Mouse (Mus musculus) 3T3-L1 (cell line): ENCODE results near the gene Osbpl3.

Experiments
- DNase-seq: peaks from one replicate; pipeline ENCODE4 v3.0.0-alpha.2; 2015; ENCODE audit warnings: low read depth, low spot score

Osbpl3 gene

DNA sequence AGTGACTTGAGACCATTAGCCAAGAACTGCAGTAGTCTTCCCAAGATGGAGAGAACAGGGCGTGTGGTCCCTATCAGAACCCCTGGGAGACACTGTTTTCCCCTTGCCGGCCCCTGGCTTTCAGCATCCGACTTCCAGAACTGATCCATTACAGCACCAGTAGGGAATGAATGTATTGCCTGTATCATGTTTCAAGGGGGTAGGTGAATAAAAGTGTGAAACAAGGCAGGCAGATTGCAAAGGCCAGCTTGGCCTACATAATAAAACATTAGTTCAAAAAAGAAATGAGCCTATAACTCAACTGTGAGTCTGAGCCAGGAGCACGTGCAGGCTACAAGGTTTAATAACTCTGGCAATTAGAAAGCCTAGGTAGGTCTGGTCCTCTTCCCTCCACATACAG lies 52.5 kb downstream of the Osbpl3 start:
- no peak for DNase-seq

GRCm38 (mm10) chr6:50402872-50403271 lies 53.1 kb downstream of the Osbpl3 start:
- DNase-seq = no peak

GRCm38 (mm10) chr6:50400234-50400633 lies 55.8 kb downstream of the Osbpl3 start:
- DNase-seq = no peak

DNA sequence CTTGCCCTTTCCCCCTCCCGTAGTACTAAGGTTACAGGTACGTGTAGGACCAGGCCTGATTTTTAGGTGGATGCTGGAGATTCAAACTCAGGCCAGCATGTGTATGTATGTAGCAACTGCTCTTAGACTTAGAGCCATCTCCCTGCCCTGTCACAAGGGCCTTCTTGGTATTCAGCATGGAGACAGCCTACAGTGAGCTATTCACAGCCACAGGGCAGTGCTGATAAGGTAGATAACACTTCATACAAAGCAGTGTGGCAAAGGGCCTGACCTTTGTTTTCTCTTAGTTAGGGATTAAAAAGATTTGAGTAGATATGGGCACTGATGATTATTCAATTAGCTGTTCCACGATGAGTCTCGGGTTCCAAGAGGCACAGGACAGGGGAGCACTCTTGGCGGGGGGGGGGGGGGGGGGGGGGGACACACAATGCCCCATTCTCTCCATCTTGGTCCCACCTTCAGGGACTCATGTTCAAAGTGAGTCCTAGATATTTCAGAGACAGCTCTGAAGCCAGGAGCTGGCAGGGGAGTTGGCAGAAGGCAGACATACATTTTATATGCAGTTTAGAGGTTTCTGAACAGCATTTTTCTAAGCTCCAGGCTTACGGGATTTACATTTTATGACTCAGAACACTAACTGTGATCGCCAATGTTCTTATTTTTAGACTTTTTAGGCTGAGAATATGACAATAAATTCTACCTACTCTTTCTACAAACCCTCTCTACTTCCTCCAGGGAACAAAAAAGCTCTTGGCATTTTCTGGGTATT lies 56.4 kb downstream of the Osbpl3 start:
- DNase-seq = no peak

- no peak for DNase-seq
These were observed 57.7 kb downstream of the Osbpl3 start for GRCm38 (mm10) chr6:50398324-50398723.

DNA sequence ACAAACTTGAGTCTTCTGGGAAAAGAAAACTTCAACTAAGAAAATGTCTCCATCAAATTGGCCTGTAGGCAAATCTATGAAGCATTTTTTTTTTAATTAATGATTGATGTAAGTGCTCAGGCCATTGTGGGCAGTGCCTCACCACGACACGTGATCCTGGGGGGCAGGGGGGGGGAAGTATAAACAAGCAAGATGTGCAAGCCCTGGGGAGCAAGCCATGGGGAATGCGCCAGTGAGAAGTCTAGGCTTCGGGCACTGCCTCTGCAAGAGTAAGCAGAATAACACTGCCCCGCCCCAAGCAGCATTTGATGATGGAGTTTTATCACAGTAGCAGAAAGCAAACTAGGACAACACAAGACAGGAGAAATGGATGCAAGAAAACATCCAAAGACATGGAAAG lies 58.9 kb downstream of the Osbpl3 start:
- peak; percentile 47 for DNase-seq

DNA sequence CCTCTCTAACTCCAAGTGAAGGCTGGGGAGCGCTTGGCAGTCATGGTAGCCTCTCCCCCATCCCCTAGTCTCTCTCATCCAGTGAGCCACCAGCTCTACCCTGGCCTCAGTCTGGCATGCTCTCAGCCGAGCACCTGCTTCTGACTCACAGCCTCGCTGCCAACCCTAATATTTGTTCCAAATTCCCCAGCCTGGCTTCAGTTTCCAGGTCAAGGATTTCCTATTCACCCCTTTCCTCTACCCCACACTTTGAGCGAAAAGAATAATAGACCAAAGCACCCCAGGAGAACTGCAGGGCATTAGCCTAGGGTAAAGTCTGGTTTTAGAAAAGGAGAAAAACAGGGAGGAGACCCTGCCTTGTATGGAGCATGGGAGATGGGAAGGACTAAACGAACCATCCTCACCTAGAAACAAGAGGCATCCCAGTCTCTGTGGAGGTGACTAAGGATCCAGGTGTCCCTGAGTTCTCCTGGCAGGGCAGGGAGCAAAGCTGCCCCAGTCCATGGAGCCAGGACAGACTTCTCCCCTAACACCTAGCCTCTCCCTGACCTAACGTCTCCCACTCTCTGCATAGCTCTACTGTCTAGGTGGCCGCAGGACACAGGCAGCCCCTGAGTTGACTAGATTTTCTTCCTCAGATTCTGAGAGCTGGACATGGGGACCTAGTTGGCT lies 60.2 kb downstream of the Osbpl3 start:
- DNase-seq = peak; percentile 57

DNA sequence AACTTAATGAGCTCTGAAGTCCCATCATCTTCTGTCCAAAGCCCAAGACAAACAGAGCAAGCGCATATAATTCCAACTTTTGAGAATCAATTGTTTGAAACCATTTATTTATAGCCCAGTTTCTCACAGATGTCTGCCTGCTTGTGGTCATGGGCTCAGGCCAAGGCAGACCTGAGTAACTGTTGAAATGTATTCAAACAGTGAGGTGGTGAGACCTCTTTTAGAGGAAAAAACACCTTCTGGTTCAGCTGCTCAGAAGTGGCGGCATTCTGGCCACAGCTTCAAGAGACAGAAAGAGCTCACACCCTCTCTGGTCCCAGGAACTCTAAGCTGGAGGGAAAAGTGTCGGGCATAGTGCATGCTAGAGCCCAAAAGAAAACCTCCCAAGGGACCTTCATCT lies 61.6 kb downstream of the Osbpl3 start:
- no peak for DNase-seq

GRCm38 (mm10) chr6:50393960-50394359 lies 62.0 kb downstream of the Osbpl3 start:
- no peak for DNase-seq

GRCm38 (mm10) chr6:50391951-50392350 lies 64.0 kb downstream of the Osbpl3 start:
- DNase-seq = no peak

GRCm38 (mm10) chr6:50390313-50390712 lies 65.7 kb downstream of the Osbpl3 start:
- peak; percentile 97 for DNase-seq

DNA sequence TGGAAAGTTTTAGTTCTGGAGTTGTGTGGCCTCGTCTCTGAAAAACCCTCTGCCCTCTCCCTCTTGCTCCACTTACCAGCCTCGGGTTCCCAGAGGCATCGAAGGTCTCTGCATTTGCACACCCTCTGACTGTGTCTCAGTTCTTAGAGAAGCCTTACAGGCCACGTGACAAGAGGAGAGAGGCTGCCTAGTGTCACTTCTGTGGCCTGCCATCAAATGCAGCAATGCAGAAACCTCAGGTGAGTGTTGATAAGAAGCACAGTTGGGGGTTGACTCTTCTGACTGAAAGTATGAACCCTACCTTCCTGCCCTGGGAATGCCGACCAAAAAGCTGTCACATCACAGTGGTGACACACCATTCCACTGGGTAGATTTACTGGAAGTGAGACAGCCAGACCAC lies 68.4 kb downstream of the Osbpl3 start:
- no peak for DNase-seq

GRCm38 (mm10) chr6:50386497-50386896 lies 69.5 kb downstream of the Osbpl3 start:
- DNase-seq = peak; percentile 61

DNA sequence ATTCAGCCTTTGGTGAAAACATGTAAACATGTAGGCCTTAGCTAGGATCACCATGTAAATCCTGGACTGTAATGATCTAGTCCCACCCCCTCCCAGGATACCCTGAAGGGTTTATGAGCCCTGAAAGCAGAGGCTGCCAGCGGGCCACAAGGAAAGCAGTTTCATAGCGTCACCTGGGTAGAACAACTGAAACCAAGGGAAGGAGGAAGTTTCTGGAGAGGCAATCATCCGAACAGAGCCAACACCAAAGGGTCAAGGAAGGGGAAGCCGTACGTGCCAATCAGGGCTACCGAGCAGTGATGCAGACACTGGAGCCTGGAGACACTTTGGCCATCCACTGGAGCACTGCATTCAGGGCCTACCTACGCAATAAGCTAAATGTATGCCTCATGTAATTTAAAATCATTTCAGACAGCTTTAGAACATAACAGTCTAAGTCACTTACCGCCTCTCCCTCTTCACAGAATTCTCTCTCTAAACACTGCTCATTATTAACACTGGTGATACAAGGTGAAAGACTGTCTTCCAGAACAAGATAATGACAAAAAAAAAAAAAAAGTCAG lies 70.5 kb downstream of the Osbpl3 start:
- DNase-seq = no peak

DNA sequence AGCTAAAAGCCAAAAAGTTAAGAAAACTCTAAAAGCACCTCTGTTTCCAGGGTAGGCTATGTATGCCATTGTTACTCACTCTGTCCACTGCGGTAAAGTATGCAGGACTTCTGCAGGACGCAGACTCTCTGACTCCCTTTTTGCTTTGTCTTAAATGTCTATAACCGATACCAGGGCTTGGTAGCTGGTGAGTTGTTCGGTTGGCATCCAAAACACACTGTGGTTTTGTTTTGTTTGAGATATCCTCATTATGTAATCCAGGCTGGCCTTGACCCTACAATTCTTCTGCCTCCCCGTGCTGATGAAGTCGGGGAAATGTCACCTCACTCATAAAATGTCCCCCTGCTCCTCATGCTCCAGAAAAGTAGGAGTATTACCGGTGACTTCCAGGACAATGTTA lies 73.3 kb downstream of the Osbpl3 start:
- DNase-seq = peak; percentile 85

GRCm38 (mm10) chr6:50382196-50382595 lies 73.8 kb downstream of the Osbpl3 start:
- peak; percentile 55 for DNase-seq

- DNase-seq = peak; percentile 72
These were observed 74.4 kb downstream of the Osbpl3 start for GRCm38 (mm10) chr6:50381504-50382091.

DNA sequence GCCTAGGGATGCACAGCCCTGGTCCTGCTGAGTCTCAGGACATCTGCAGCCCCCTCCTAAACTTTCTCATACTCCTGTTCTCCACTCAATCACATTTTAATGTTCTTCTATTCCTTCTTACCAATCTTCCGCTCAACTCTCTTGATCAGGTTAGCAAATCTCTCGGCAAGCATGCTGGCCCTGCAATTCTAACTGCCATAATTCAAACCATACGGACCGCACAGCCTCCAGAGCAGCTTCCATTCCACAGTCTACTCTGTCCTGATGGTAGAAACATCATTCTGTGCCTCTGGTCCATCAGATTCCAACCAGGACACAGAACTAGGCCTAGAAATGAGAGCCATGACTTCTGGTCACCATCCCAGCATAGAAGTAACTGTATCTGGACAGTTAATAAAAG lies 76.3 kb downstream of the Osbpl3 start:
- DNase-seq = peak; percentile 60

GRCm38 (mm10) chr6:50379136-50379535 lies 76.9 kb downstream of the Osbpl3 start:
- DNase-seq = peak; percentile 91

GRCm38 (mm10) chr6:50377742-50378720 lies 78.0 kb downstream of the Osbpl3 start:
- DNase-seq = peak; percentile 90

DNA sequence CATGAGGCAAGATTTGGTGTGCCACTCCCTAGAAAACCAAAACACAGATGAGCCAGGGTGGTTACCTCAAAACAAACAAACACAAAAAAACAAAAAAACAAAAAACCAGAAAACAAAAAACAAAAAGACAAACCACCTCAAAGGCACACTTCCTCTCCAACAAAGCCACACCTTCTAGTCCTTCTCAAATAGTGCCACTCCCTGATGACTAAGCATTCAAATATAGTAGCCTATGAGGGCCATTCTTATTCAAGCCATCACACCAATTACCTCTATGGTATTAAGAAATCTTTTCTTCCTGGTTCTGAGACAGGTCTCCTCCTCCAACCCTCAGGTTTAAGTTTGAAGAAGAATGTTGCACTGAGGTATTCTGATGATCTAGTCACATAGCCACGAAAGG lies 79.3 kb downstream of the Osbpl3 start:
- no peak for DNase-seq
